Mouse (Mus musculus): ENCODE data around the gene Dop1b. TPM values are rescaled to one million over a fixed set of nuclear protein-coding genes. Genes with fewer than 3 reads are reported as not detected.
"Not testable (repeated sequence)": the region's sequence is repeated elsewhere in the genome, so short reads cannot be mapped to it uniquely, and the experiment has no call there.

Gene Dop1b
- 78.4 and 136 TPM in 2 replicates for total RNA-seq (2015; ENCODE audit: low replicate concordance)
- total RNA-seq (2017; ENCODE audit: low replicate concordance) = 84.1 and 125 TPM in 2 replicates

DNA sequence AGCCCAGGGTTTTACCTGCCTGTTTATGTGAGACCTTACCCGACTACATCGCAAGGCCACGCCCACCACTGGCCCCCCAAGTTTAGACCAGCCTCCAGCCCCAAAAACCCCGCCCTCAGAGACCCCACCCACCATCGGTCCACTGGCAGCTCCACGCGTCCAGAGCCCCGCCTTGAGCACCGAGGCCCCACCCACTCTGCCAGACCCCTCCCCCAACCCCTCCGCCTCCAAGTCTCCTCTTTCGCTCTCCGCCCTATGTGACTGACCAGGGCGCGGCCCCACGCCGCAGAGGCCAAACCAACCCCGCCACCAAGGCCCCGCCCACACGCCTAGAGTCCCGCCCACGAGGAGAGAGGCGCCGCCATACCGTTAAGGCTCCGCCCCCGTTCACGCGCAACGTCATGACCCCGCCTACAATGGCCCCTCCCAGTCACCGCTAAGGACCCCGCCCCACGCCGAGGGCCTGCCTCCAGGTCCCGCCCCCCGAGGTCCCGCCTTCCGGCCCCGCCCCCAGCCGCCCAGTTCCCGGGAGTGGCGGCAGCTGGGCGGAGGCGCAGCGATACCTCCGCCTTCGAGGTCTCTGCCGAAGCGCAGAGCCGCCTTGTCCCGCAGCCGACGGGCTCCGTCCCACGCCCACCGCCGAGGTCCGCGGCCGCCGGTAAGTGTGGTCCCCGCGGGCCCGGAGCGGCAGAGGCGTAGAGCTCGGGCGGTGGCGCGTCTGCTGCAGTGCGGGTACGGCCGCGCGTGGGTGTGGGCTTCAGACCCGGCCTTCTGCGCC lies at the start of gene Dop1b:
Gene Dop1b (plus strand): TSS at position 494 of the 778 bp plus-strand sequence.
- peak; percentile 79 for ATAC-seq (replicated peaks; ENCODE audit: low FRiP score, poor library complexity, severe bottlenecking)

DNA sequence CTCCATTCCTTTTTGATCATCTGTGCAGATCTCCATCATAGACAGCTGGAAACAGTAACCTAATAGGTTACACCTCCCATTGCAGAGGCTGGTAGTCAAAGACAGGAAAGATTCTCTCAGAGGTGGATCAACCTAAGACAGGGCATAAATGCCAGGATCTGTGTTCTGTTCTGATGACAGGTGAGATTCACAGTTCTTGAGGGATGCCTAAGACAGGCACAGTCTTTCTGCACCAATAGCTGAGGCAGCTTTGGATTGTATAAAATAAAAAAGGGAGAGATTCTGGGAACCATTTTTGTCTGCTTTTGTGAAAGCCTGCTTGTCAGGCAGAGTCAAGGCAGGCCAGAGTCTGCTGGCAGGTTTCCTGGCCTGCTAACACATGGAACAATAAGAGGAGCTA lies 43.7 kb upstream of the Dop1b start:
- ATAC-seq (replicated peaks; ENCODE audit: low FRiP score, poor library complexity, severe bottlenecking) = no peak

DNA sequence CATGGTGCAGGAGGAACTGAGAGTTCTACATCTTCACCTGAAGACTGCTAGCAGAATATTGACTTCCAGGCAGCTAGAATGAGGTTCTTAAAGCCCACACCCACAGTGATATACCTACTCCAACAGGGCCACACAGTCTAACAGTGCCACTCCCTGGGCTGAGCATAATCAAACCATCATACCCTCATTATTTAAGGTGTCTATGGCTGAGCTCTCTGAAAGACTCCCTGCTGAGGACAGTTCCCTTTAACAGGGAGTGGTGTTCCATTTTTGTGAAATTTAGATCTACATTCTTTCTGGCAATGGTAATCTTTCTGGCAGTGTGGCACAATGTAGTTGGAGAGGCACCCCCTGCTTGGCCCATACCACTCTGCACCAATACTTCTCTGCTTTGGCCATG lies 42.2 kb upstream of the Dop1b start:
- ATAC-seq (replicated peaks; ENCODE audit: low FRiP score, poor library complexity, severe bottlenecking) = no peak

DNA sequence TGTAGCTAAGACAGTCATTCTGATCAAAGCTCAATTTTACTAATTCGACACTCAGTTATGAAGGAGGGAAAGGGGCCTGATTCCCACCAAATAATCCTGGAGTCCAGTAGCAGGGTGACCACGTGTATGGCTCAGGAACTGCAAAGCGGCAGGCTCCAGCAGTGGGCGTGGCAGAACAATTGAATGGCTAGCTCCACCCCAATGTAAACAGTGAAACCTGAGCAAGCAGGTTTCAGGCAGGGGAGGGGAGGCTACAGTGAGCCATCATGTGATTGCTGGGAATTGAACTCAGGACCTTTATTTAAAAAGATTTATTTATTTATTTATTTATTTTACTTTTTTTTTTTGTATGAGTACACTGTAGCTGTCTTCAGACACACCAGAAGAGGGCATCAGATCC lies 41.2 kb upstream of the Dop1b start:
- ATAC-seq (replicated peaks; ENCODE audit: low FRiP score, poor library complexity, severe bottlenecking) = not testable (repeated sequence)

DNA sequence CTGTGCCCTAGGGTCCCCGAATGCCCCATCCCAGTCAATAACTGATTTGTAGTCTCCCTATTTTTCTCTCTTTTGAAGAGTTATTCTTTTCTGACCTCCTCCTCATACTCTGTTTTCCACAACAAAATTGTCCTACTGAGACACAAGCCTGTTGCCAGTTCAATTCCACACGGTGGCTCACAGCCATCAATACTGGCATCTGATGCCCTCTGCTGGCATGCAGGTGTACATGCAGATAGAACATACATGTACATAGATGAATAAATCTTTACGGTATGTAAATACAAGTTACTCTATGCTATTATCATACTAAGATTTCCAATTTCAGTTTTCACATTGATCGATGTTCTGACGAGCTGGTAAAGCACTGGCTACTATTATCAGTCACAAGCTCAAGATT lies 40.6 kb upstream of the Dop1b start:
- no peak for ATAC-seq (replicated peaks; ENCODE audit: low FRiP score, poor library complexity, severe bottlenecking)

DNA sequence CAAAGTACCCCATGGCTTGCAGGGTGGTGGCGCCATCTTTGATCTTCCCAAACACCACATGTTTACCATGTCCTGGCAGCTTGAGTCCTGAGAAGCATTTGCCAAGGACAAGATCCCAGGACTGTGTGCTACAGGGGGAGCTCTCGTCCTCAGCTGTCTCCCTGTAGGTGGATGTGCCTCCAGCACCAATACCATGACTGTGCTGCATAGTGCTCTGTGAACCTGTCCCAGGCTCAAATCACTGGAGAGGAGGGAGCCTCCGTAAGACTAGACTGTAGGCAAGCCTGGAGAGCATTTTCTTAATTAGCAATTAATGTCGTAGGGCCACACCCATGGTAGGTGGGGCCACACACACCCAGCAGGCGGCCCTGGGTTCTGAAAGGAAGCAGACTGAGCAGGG lies 35.3 kb upstream of the Dop1b start:
- ATAC-seq (replicated peaks; ENCODE audit: low FRiP score, poor library complexity, severe bottlenecking) = no peak

DNA sequence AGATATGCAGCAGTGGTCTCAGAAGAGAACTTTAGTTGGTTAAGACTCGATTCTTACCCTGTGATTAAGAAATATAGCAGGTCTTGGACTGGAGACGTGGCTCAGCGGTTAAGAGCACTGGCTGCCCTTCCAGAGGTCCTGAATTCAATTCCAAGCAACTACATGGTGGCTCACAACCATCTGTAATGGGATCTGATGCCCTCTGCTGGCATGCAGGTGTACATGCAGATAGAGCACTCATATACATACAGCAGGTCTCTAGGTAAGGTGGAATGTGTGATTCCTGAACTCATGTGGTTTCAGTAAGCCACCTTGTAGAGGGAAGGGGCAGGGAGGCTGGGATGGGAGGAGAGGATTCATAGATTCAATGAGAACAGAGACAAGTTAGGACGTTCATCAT lies 33.5 kb upstream of the Dop1b start:
- ATAC-seq (replicated peaks; ENCODE audit: low FRiP score, poor library complexity, severe bottlenecking) = no peak

DNA sequence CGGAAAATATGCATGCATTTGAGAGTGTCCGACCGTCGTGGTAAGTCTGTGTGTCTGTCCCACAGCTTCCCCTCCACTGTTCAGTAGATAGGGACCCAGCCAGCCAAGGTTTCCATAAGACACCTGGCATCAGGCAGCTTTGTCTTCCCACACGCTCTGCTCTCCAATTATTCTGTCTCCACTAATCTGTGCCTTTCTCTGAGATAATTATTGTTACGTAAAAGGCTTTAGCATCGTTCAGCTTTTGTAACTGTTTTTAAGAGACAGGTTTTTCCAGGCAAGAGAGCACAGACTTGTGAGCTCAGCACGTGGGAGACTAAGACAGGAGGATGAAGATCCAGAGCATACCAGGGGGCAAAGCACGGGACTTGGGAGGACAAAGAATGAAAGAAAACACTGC lies 32.5 kb upstream of the Dop1b start:
- no peak for ATAC-seq (replicated peaks; ENCODE audit: low FRiP score, poor library complexity, severe bottlenecking)

DNA sequence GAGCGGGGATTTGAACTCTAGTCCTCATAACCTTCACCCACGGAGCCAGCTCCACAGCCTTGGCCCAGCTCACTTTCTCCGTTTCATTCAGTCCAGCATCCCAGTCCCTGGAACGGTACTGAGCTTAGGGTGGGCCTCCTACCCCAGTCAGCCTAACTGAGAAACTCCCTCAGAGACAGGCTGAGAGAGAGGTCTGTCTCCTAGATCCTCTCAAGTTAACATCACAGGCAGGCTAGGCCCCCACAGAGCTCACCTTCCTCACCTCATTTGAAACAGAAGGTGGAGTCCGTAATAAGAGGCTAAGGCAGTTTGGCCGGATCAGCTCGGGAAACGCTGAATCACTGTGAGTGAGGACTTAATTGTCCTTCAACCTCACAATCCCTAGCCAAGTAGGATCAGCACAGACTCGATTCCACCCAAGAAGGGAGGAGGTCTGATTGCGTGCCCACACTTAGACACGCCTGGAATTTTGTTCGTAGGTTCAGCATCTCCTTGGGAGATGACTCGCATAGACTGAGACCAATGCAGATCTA lies 29.5 kb upstream of the Dop1b start:
- 0 out of 2 replicates have a peak, but pooled peaks have one; percentile 22 for ATAC-seq (replicated peaks; ENCODE audit: low FRiP score, poor library complexity, severe bottlenecking)

DNA sequence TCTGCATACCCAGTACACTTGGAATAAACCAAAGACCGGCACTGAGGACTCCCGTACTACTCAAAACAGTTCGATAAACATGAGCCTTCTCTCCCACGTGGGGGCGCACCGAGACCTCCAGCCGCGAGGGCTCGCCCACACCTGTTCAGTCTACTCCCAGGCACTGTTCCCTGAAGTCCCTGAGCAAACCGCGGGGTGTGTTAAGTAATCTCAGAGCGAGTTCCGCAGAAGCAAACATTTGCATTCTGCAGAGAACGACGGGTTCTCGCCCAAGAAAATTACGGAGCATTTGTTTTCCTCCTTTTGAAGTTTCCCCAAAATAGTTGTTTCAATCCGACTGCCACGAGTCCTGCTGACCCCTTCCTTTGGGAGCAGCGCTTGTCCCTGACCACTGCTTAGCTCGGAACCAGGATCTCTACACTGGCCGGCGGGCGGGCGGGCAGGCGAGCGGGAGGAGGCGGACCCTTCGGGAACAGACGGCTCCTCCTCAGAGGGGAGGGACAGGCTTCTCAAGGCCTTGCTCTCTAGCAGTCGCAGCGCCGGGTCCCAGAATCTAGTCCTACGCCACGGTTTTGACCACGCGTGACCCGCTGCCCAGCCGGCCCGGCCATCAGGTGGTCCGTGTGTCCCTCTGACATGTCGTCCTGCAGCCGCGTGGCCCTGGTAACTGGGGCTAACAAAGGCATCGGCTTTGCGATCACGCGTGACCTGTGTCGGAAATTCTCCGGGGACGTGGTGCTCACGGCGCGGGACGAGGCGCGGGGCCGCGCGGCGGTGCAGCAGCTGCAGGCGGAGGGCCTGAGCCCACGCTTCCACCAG lies 28.8 kb upstream of the Dop1b start, which contains the start of gene Cbr3:
Gene Cbr3 (plus strand): TSS at position 527 of the 819 bp plus-strand sequence.
- ATAC-seq (replicated peaks; ENCODE audit: low FRiP score, poor library complexity, severe bottlenecking) = peak; percentile 50; the same call in 1 of the 2 replicates

DNA sequence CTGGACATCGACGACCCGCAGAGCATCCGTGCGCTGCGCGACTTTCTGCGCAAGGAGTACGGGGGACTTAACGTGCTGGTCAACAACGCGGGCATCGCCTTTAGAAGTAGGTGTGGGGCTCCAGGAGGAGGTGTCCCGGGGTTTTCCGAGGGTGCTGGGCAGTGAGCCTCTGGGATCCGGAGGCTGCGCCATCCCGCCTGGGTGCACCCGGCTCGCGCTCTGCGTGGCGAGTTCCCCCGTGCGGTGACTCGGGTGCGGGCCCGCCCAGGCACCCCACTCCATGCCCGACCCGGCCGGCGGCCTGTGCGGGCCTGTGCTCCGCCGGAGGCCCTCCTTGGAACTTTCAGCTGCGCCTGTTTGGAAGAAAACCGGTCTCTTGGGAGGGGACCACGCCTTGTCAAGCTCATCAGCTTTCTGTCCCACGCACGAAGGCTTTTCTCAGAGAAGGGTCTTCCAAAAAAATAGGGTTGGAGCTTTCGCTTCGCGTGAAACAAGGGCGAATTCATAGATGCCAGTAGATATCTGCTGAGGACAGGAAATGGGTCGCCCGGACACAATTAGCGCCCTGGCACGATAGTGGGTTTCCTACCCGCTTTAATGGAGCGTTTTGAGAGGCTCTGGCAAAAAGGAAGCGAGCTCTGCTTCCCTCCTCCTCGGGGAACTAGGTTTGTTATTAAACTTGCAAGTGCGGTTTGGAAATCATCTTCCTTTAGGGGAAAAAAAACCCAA lies 28.0 kb upstream of the Dop1b start:
- no peak for ATAC-seq (replicated peaks; ENCODE audit: low FRiP score, poor library complexity, severe bottlenecking)

DNA sequence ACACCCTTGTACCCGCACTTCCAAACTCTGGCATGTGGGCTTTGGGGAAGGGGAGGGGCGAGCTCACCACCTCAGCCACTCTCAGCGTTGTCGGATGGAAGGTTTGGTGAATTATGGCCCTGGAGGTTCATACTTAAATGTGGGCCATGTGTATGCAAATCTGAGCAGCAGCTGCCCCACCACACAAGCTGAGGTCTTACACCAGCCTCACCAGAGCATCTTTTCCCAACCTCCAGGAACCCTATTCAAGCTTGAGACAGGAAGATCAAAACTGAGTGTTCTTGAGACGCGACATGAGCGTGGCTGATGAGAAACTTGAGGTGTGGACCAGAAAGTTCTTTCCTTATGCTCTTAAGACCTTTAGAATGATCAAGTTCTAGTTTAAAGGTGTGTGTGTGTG lies 27.3 kb upstream of the Dop1b start:
- ATAC-seq (replicated peaks; ENCODE audit: low FRiP score, poor library complexity, severe bottlenecking) = no peak

DNA sequence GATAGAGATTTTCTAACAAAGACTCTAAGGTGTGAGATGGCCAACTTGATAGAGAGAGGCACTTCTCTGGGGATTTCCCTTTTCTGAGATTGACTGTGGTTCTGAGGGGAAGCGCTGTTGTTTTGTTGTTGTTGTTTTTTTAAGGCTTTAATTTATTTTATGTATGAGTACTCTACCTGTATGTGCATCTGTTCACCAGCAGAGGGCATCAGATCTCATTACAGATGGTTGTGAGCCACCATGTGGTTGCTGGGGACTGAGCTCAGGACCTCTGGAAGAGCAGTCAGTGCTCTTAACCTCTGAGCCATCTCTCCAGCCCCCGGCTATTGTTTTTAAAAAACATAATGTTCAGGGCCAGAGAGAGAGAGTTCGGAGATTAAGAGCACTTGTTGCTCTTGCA lies 25.9 kb upstream of the Dop1b start:
- ATAC-seq (replicated peaks; ENCODE audit: low FRiP score, poor library complexity, severe bottlenecking) = not testable (repeated sequence)

DNA sequence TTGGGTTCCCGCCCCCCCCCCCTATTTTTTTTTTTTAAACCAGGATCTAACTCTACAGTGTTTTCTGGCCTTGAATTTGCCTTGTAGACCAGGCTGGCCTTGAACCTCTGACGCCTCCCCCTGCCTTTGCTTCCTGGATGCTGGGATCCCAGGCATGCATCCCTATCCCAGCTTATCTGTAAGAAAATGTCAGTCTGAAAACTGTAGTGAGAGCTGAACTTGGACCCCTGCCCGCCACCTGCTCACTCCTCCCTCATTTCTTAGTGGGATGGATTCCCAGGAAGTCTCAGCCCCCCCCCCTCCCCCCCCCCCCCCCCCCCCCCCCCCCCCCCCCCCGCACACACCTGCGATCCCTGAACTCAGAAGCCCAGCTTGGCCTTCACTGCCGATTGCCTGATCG lies 25.3 kb upstream of the Dop1b start:
- ATAC-seq (replicated peaks; ENCODE audit: low FRiP score, poor library complexity, severe bottlenecking) = no peak

DNA sequence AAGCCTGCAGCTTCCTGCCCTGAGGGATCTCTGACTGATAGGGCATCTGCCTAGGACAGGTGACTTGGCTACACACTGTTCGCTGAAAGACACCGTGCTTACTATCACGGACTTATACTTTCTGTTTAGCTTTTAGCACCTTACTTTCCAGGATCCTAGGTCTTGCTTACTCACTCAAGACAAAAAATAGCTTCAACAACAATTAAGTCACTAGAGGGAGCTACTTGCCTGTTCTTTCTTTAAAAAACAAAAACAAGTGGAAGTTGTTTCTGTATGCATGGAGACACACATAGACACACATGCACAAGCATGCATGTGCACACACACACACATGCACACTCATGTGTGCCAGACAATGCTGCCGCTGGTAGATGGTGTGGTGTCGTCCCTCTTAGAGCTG lies 24.8 kb upstream of the Dop1b start:
- no peak for ATAC-seq (replicated peaks; ENCODE audit: low FRiP score, poor library complexity, severe bottlenecking)

DNA sequence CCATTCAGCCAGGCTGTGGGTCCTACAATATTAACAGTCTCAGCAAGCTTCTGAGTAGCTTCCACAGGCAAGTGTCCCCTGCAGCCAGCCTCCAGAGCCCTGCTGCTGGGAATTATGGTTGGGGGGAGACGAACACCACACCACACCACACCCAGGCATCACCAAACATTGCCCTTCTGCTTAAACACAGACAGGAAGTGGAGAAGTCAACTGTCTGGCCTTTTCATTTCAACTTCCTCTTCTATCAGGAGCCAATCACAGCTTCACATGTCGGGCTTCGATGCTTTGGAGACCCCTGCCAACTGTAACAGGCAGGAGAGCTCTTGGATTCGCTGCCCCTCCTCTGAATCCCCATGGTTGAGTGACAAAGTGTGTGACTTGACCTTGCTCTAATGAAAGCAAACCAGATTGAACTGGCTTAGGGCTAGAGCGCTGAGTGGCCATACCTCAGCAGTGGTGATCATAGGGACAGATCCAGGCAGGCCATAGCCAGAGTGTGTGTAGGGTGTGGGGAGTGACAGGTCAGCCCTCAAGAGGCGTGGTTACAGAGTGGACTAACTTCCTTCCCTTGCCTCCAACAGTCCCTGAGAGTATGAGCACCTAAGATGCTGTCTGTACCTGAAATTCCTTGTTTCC lies 20.4 kb upstream of the Dop1b start:
- ATAC-seq (replicated peaks; ENCODE audit: low FRiP score, poor library complexity, severe bottlenecking) = no peak

DNA sequence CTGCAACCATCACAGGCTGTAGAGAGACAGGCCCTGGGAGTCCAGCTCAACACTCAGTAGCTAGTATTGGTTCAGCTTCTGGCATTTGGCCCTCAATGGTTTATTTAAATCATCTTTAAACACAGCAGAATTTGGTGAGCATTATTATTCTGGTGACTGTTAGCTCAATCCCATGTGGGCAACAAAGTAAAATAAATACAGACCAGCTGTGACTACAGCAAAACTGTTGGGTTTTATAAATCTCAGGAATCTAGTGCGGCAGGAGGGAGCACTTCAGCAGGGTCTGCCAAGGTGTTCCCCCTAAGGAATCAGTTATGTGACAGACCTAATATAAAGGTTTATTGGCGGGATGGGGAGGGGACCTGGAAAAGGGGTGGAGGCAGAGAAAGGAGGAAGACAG lies 19.0 kb upstream of the Dop1b start:
- ATAC-seq (replicated peaks; ENCODE audit: low FRiP score, poor library complexity, severe bottlenecking) = no peak

DNA sequence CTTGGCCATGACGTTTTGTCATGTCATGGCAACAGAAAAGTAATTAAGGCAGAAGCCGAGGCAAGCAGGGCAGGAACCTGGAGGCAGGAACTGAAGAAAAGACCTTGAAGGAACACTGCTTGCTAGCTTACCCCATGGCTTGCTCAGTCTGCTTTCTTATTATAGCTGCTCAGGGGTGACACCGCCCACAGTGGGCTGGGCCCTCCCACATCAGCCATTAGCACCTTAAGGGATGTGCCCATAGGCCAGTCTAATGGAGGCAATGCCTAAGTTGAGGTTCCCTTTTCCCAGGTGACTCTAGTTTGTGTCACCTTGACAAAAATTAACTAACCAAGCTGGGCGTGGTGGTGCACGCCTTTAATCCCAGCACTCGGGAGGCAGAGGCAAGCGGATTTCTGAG lies 4.6 kb upstream of the Dop1b start:
- no peak for ATAC-seq (replicated peaks; ENCODE audit: low FRiP score, poor library complexity, severe bottlenecking)

DNA sequence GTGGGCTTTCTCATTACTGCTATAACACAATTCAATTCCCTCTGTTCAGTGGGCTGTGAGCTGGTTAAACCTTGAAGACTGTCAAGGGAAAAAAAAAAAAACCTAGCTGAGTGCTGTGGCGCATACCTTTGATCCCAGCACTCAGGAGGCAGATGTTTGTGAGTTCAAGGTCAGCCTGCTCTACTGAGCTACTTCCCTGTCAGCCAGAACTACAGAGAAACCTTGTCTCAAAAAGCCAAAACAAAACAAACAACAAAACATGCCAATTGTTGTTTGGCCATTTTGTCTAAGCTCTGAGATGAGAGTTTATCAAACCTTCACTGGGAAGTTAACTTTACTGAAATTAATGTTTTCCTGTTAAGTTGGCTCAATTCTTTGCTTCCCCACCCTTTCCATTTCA lies 2.5 kb upstream of the Dop1b start:
- ATAC-seq (replicated peaks; ENCODE audit: low FRiP score, poor library complexity, severe bottlenecking) = no peak

DNA sequence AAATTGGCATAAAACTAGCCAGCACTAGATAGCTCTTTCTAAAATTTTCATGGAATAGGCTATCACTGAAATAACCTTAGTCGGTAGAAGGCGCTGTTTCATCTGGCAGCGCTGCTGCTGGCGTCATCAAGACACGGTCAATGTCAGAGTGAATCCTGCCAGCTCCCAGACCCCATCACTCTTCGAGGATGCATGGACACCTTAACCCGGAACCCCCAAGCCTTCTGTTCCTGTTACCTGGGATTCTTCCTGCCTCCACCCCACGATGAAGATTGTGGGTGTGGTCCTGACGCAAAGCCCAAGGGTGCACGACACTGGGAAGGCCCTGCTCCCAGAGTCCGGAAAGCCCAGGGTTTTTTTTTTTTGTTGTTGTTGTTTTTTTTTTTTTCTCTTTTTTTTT lies 780 bp upstream of the Dop1b start:
- peak; percentile 51 for ATAC-seq (replicated peaks; ENCODE audit: low FRiP score, poor library complexity, severe bottlenecking)

Data from erythroblast, adult 5-6 weeks (primary cell).